Mouse (Mus musculus): ENCODE measurements around the gene Rgcc.

The Rgcc gene

GRCm38 (mm10) chr14:79300641-79301350 is 649 bp downstream of the Rgcc start:
- peak; percentile 39 for DNase-seq (ENCODE audit: low read depth, low spot score)

- DNase-seq (ENCODE audit: low read depth, low spot score) = no peak
Observed at GRCm38 (mm10) chr14:79299796-79300195, 1.6 kb downstream of the Rgcc start.

GRCm38 (mm10) chr14:79299230-79299629 is 2.2 kb downstream of the Rgcc start:
- DNase-seq (ENCODE audit: low read depth, low spot score) = no peak

GRCm38 (mm10) chr14:79298314-79298992 is 3.0 kb downstream of the Rgcc start:
- DNase-seq (ENCODE audit: low read depth, low spot score) = no peak

GRCm38 (mm10) chr14:79296836-79297235 is 4.6 kb downstream of the Rgcc start:
- no peak for DNase-seq (ENCODE audit: low read depth, low spot score)

GRCm38 (mm10) chr14:79296201-79296600 is 5.2 kb downstream of the Rgcc start:
- DNase-seq (ENCODE audit: low read depth, low spot score) = no peak

- DNase-seq (ENCODE audit: low read depth, low spot score) = no peak
Observed at GRCm38 (mm10) chr14:79295579-79295978, 5.9 kb downstream of the Rgcc start.

GRCm38 (mm10) chr14:79294950-79295349 is 6.5 kb downstream of the Rgcc start:
- DNase-seq (ENCODE audit: low read depth, low spot score) = no peak

- no peak for DNase-seq (ENCODE audit: low read depth, low spot score)
Observed at GRCm38 (mm10) chr14:79294051-79294814, 7.2 kb downstream of the Rgcc start.

- DNase-seq (ENCODE audit: low read depth, low spot score) = no peak
Observed at GRCm38 (mm10) chr14:79293119-79293780, 8.2 kb downstream of the Rgcc start.

- DNase-seq (ENCODE audit: low read depth, low spot score) = no peak
Observed at GRCm38 (mm10) chr14:79291629-79292028, 9.8 kb downstream of the Rgcc start.

- DNase-seq (ENCODE audit: low read depth, low spot score) = peak; percentile 34
Observed at GRCm38 (mm10) chr14:79290683-79291425, 10.6 kb downstream of the Rgcc start.

GRCm38 (mm10) chr14:79289909-79290308 is 11.5 kb downstream of the Rgcc start:
- DNase-seq (ENCODE audit: low read depth, low spot score) = no peak

- no peak for DNase-seq (ENCODE audit: low read depth, low spot score)
Observed at GRCm38 (mm10) chr14:79288280-79288679, 13.2 kb downstream of the Rgcc start.

- DNase-seq (ENCODE audit: low read depth, low spot score) = no peak
Observed at GRCm38 (mm10) chr14:79287251-79287863, 14.1 kb downstream of the Rgcc start.

GRCm38 (mm10) chr14:79285549-79285948 is 15.9 kb downstream of the Rgcc start:
- DNase-seq (ENCODE audit: low read depth, low spot score) = no peak

GRCm38 (mm10) chr14:79284616-79285015 is 16.8 kb downstream of the Rgcc start:
- no peak for DNase-seq (ENCODE audit: low read depth, low spot score)

GRCm38 (mm10) chr14:79283952-79284351 is 17.5 kb downstream of the Rgcc start:
- DNase-seq (ENCODE audit: low read depth, low spot score) = no peak

GRCm38 (mm10) chr14:79281894-79282553 is 19.4 kb downstream of the Rgcc start:
- no peak for DNase-seq (ENCODE audit: low read depth, low spot score)

- DNase-seq (ENCODE audit: low read depth, low spot score) = no peak
Observed at GRCm38 (mm10) chr14:79280456-79280855, 21.0 kb downstream of the Rgcc start.
